Comparison of ENCODE assay signal across 9 mouse cellular contexts in genomic region chr1:192835211-192835681, GRCm38 (mm10). TPM values are rescaled to one million over a fixed set of nuclear protein-coding genes. Genes with fewer than 3 reads are reported as not detected.
A peak's percentile ranks its signal among the peaks of the same experiment; 100 is the strongest.
DNase-seq lines count a peak whose midpoint lies in the region; ATAC-seq and TF ChIP-seq lines count a peak whose summit lies in the region.
"Had no signal": no experiment of that assay in that cellular context is flagged by ENCODE, and none has a peak within 500 bp of the region (broad histone marks: within the 10 kb centered on the region; RNA-seq: fewer than 3 reads in every experiment).

No protein-coding gene starts in this region.

- H3K36me3 ChIP-seq in liver, embryonic 11.5 days (ENCODE audit: control insufficient read depth, insufficient read depth, low read length), result no peaks in the 10 kb centered on the region
- H3K36me3 ChIP-seq in forebrain, embryonic 16.5 days (ENCODE audit: control insufficient read depth, insufficient read depth), result no peaks in the 10 kb centered on the region
- H3K36me3 ChIP-seq in limb, embryonic 14.5 days (ENCODE audit: control insufficient read depth, insufficient read depth, low read length), result no peaks in the 10 kb centered on the region; the same call in 1 of the 2 replicates

- peaks cover 22% of the 10 kb centered on the region for H3K4me1 ChIP-seq in liver, embryonic 11.5 days (replicated peaks; ENCODE audit: control insufficient read depth, insufficient read depth, low read length)
- peaks cover 22% of the 10 kb centered on the region for H3K4me1 ChIP-seq in forebrain, embryonic 16.5 days (replicated peaks; ENCODE audit: control insufficient read depth, insufficient read depth, low read length)
- peaks cover 37% of the 10 kb centered on the region for H3K4me1 ChIP-seq in limb, embryonic 14.5 days (ENCODE audit: control insufficient read depth, insufficient read depth, low read length)

- H3K27ac ChIP-seq in liver, embryonic 11.5 days (ENCODE audit: low read depth, low read length), result no peak overlapping the region
- H3K27ac ChIP-seq in forebrain, embryonic 16.5 days (ENCODE audit: low read length), result peak overlapping the region; percentile 95
- peak overlapping the region; percentile 92 for H3K27ac ChIP-seq in limb, embryonic 14.5 days (replicated peaks; ENCODE audit: low read depth, low read length)

- no peak overlapping the region; the same call in 1 of the 2 replicates for H3K9ac ChIP-seq in liver, embryonic 11.5 days (ENCODE audit: low read depth, low read length)
- peak overlapping the region; percentile 71 for H3K9ac ChIP-seq in forebrain, embryonic 16.5 days (replicated peaks; ENCODE audit: low read depth, low read length)
- H3K9ac ChIP-seq in limb, embryonic 14.5 days (ENCODE audit: low read depth, low read length, severe bottlenecking), result peak overlapping the region; percentile 58

- H3K4me2 ChIP-seq in liver, embryonic 11.5 days, result peak overlapping the region; percentile 80
- H3K4me2 ChIP-seq in forebrain, embryonic 16.5 days (ENCODE audit: low read length), result peak overlapping the region; percentile 67
- peak overlapping the region; percentile 79 for H3K4me2 ChIP-seq in limb, embryonic 14.5 days (replicated peaks; ENCODE audit: low read depth, low read length, severe bottlenecking)

- no peak for ATAC-seq in liver, embryonic 11.5 days (replicated peaks; ENCODE audit: low FRiP score)
- peak; percentile 65 for ATAC-seq in forebrain, embryonic 16.5 days
- ATAC-seq in limb, embryonic 14.5 days (ENCODE audit: low FRiP score, low read depth), result peak; percentile 73
- no peak for ATAC-seq in inflammation-experienced regulatory T-cells, adult 6 months

- peaks cover 46% of the 10 kb centered on the region for H3K27me3 ChIP-seq in liver, embryonic 11.5 days (replicated peaks; ENCODE audit: control insufficient read depth, insufficient read depth, low read length)
- H3K27me3 ChIP-seq in forebrain, embryonic 16.5 days (replicated peaks; ENCODE audit: control insufficient read depth, insufficient read depth, low read length), result no peaks in the 10 kb centered on the region
- no peaks in the 10 kb centered on the region for H3K27me3 ChIP-seq in limb, embryonic 14.5 days (ENCODE audit: control insufficient read depth, insufficient read depth, low read length)

- WGBS in liver, embryonic 11.5 days, result 7% methylated on average over 18 of the region's 18 CpGs
- WGBS in forebrain, embryonic 16.5 days, result under 1% methylated on average over 18 of the region's 18 CpGs
- WGBS in limb, embryonic 14.5 days, result under 1% methylated on average over 18 of the region's 18 CpGs

- peak; percentile 51 for DNase-seq in liver, embryonic 11.5 days (ENCODE audit: low spot score)
- no peak for DNase-seq in liver
- peak; percentile 49 to 55 for DNase-seq in cerebellum, postnatal 25 days
- no peak for DNase-seq in limb, embryonic 14.5 days (ENCODE audit: low spot score)
- DNase-seq in retina, embryonic 14.5 days (ENCODE audit: low spot score), result peak; percentile 64
- DNase-seq in adrenal gland, postnatal 36 days, result no peak

- no peaks in the 10 kb centered on the region for H3K9me3 ChIP-seq in liver, embryonic 11.5 days (ENCODE audit: control insufficient read depth, low read length)
- H3K9me3 ChIP-seq in forebrain, embryonic 16.5 days (ENCODE audit: control insufficient read depth, low read length), result no peaks in the 10 kb centered on the region
- no peaks in the 10 kb centered on the region for H3K9me3 ChIP-seq in limb, embryonic 14.5 days (ENCODE audit: control insufficient read depth, low read length)

- peak overlapping the region; percentile 48 for H3K4me3 ChIP-seq in liver, embryonic 11.5 days (ENCODE audit: low read depth, low read length)
- peak overlapping the region; percentile 47 for H3K4me3 ChIP-seq in forebrain, embryonic 16.5 days (replicated peaks; ENCODE audit: low read length)
- H3K4me3 ChIP-seq in limb, embryonic 14.5 days (replicated peaks; ENCODE audit: low read length), result peak overlapping the region; percentile 38

- 0 out of 2 replicates have a peak, but pooled peaks have one; percentile 35 for TF ChIP-seq POLR2A in limb, embryonic 14.5 days (IDR thresholded peaks at IDR 0.05; ENCODE audit: borderline replicate concordance, extremely low read depth, insufficient read depth, insufficient read length)

RNA-seq across cellular contexts. Expression of gene Sertad4, which starts 20.3 kb away (rescaled TPM):
- 3.9 and 4.0 TPM in 2 replicates for polyA plus RNA-seq in liver, embryonic 11.5 days (2014; fragmentation: Nextera tagmentation; extraction: Ambion mirVana)
- polyA plus RNA-seq in forebrain, embryonic 16.5 days (2015; fragmentation: Nextera tagmentation; extraction: Ambion mirVana), result 38.1 and 41.9 TPM in 2 replicates
- 110 and 143 TPM in 2 replicates for polyA plus RNA-seq in limb, embryonic 14.5 days (2012; rRNA removed)
- 84.7 and 96.9 TPM in 2 replicates for polyA plus RNA-seq in limb, embryonic 14.5 days (2014; fragmentation: Nextera tagmentation; extraction: Ambion mirVana)
- total RNA-seq in adrenal gland, postnatal 36 days (2021), result 1 to 10 TPM; 2.8 to 9.5 TPM
- not detected for polyA plus RNA-seq in inflammation-experienced regulatory T-cells, adult 6 months (2017; shearing (Covaris generic))
- total RNA-seq: liver, adult 2 months had no signal

Comparison
In these comparisons a context has a peak if more than half of its experiments do, and no peak if none do; other contexts are left out.
1. DNase-seq: peak in liver, embryonic 11.5 days (single experiment), cerebellum, postnatal 25 days (2 of 2) and retina, embryonic 14.5 days (single experiment); none in liver (single experiment), limb, embryonic 14.5 days (single experiment) and adrenal gland, postnatal 36 days (0 of 2).
2. ATAC-seq: peak in forebrain, embryonic 16.5 days (single experiment) and limb, embryonic 14.5 days (single experiment); none in liver, embryonic 11.5 days (single experiment) and inflammation-experienced regulatory T-cells, adult 6 months (single experiment).
3. Peak in every context shown above with its lines, with median percentiles within 50 percentile points of each other: H3K4me2 ChIP-seq and H3K4me3 ChIP-seq.